Mouse (Mus musculus): ENCODE measurements around the gene Tenm2. TPM values are rescaled to one million over a fixed set of nuclear protein-coding genes. Genes with fewer than 3 reads are reported as not detected.
A peak's percentile ranks its signal among the peaks of the same experiment; 100 is the strongest.

The Tenm2 gene
- polyA plus RNA-seq, 1 experiment from 2014 or later = 5.1 TPM

- H3K36me3 ChIP-seq = no peaks in the 10 kb centered on the region
- ATAC-seq (ENCODE audit: insufficient number of reproducible peaks, insufficient read depth, low FRiP score, low TSS enrichment, low read depth) = no peak
- no peak overlapping the region for H3K9ac ChIP-seq
- no peaks in the 10 kb centered on the region for H3K9me3 ChIP-seq
- WGBS = 33% methylated on average over 8 of the region's 8 CpGs
- H3K4me2 ChIP-seq = no peak overlapping the region
- H3K4me3 ChIP-seq = no peak overlapping the region
- peaks cover 10% of the 10 kb centered on the region; the same call in 1 of the 2 replicates for H3K4me1 ChIP-seq
- no peak overlapping the region for H3K27ac ChIP-seq
- no peaks in the 10 kb centered on the region for H3K27me3 ChIP-seq
Measured at GRCm38 (mm10) chr11:36799409-36799808, 436.4 kb downstream of the Tenm2 start.

GRCm38 (mm10) chr11:36758009-36758408, 477.8 kb downstream of the Tenm2 start:
- H3K4me2 ChIP-seq = no peak overlapping the region
- no peak for ATAC-seq (ENCODE audit: insufficient number of reproducible peaks, insufficient read depth, low FRiP score, low TSS enrichment, low read depth)
- 53% methylated on average over 3 of the region's 3 CpGs for WGBS
- H3K27ac ChIP-seq = no peak overlapping the region
- no peaks in the 10 kb centered on the region for H3K27me3 ChIP-seq
- H3K9ac ChIP-seq = no peak overlapping the region
- H3K4me3 ChIP-seq = no peak overlapping the region
- no peaks in the 10 kb centered on the region for H3K4me1 ChIP-seq
- H3K36me3 ChIP-seq = no peaks in the 10 kb centered on the region
- H3K9me3 ChIP-seq = no peaks in the 10 kb centered on the region

- H3K4me1 ChIP-seq = peaks cover 4% of the 10 kb centered on the region; the same call in 1 of the 2 replicates
- H3K9me3 ChIP-seq = no peaks in the 10 kb centered on the region
- H3K27me3 ChIP-seq = peaks cover 11% of the 10 kb centered on the region
- no peaks in the 10 kb centered on the region for H3K36me3 ChIP-seq
- H3K9ac ChIP-seq = no peak overlapping the region
- 69% methylated on average over 4 of the region's 4 CpGs for WGBS
- no peak overlapping the region for H3K27ac ChIP-seq
- ATAC-seq (ENCODE audit: insufficient number of reproducible peaks, insufficient read depth, low FRiP score, low TSS enrichment, low read depth) = no peak
- H3K4me2 ChIP-seq = no peak overlapping the region
- no peak overlapping the region for H3K4me3 ChIP-seq
Measured at GRCm38 (mm10) chr11:36746286-36746685, 489.5 kb downstream of the Tenm2 start.

DNA sequence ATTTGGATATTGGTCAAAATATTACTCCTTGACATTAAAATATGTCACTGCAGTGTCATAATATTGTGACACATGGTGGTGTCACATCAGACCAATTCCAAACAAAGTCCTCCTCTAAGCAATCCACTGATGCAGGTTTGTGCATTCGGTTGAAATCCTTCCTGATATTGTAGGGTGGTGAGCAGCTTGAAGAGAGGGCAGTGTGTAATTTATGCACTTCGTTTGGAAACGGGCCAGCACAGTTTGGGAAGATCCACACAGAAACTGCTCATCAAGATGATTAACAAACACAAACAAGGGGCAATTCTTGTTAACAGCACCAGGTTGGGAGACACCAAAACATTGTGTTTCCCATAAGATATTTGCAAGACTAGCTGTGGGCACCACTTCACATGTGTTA, 508.0 kb downstream of the Tenm2 start:
- no peak overlapping the region for H3K27ac ChIP-seq
- 67% methylated on average over 3 of the region's 3 CpGs for WGBS
- no peak overlapping the region for H3K4me2 ChIP-seq
- H3K36me3 ChIP-seq = no peaks in the 10 kb centered on the region
- H3K4me1 ChIP-seq = no peaks in the 10 kb centered on the region
- H3K4me3 ChIP-seq = no peak overlapping the region
- H3K27me3 ChIP-seq = no peaks in the 10 kb centered on the region
- no peak overlapping the region for H3K9ac ChIP-seq
- no peaks in the 10 kb centered on the region for H3K9me3 ChIP-seq
- ATAC-seq (ENCODE audit: insufficient number of reproducible peaks, insufficient read depth, low FRiP score, low TSS enrichment, low read depth) = no peak

DNA sequence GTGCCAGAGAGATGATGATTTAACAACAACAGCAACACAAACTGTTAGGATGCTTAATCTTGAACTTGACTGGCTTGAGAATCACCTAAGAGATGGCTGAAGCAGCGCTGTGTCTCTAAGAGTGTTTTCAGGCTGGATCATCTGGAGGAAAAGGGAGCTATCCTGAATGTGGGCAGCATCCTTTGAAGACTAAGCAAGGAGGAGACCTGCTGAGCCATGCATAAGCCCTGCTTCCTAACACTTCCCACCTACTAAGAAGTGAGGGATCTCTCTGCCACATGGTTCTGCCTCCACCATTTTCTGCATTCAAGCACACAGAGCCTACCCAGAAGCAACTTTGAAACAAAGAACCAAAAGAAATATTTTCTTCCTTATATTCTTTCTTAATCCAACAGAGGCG, 532.9 kb downstream of the Tenm2 start:
- H3K9ac ChIP-seq = no peak overlapping the region
- no peaks in the 10 kb centered on the region for H3K4me1 ChIP-seq
- ATAC-seq (ENCODE audit: insufficient number of reproducible peaks, insufficient read depth, low FRiP score, low TSS enrichment, low read depth) = no peak
- H3K4me2 ChIP-seq = no peak overlapping the region
- H3K27me3 ChIP-seq = no peaks in the 10 kb centered on the region
- 82% methylated on average over 2 of the region's 2 CpGs for WGBS
- no peaks in the 10 kb centered on the region for H3K9me3 ChIP-seq
- no peak overlapping the region for H3K27ac ChIP-seq
- H3K4me3 ChIP-seq = no peak overlapping the region
- no peaks in the 10 kb centered on the region for H3K36me3 ChIP-seq

GRCm38 (mm10) chr11:36700951-36701350, 534.8 kb downstream of the Tenm2 start:
- ATAC-seq (ENCODE audit: insufficient number of reproducible peaks, insufficient read depth, low FRiP score, low TSS enrichment, low read depth) = no peak
- WGBS = 86% methylated on average over 3 of the region's 3 CpGs
- Histone ChIP-seq H3K36me3 (no peaks in the 10 kb centered on the region), H3K4me2 (no peak overlapping the region), H3K27me3 (no peaks in the 10 kb centered on the region), H3K27ac (no peak overlapping the region), H3K4me3 (no peak overlapping the region), H3K4me1 (no peaks in the 10 kb centered on the region), H3K9me3 (no peaks in the 10 kb centered on the region), H3K9ac (no peak overlapping the region)

- H3K9ac ChIP-seq = no peak overlapping the region
- H3K27me3 ChIP-seq = no peaks in the 10 kb centered on the region
- no peak overlapping the region for H3K4me3 ChIP-seq
- 75% methylated on average over 6 of the region's 6 CpGs for WGBS
- no peaks in the 10 kb centered on the region for H3K9me3 ChIP-seq
- H3K4me2 ChIP-seq = no peak overlapping the region
- no peaks in the 10 kb centered on the region for H3K36me3 ChIP-seq
- ATAC-seq (ENCODE audit: insufficient number of reproducible peaks, insufficient read depth, low FRiP score, low TSS enrichment, low read depth) = no peak
- no peaks in the 10 kb centered on the region for H3K4me1 ChIP-seq
- no peak overlapping the region for H3K27ac ChIP-seq
Measured at GRCm38 (mm10) chr11:36700131-36700530, 535.6 kb downstream of the Tenm2 start.

- no peaks in the 10 kb centered on the region for H3K4me1 ChIP-seq
- no peak for ATAC-seq (ENCODE audit: insufficient number of reproducible peaks, insufficient read depth, low FRiP score, low TSS enrichment, low read depth)
- WGBS = 82% methylated on average over 7 of the region's 7 CpGs
- H3K9me3 ChIP-seq = no peaks in the 10 kb centered on the region
- no peak overlapping the region for H3K27ac ChIP-seq
- no peaks in the 10 kb centered on the region for H3K36me3 ChIP-seq
- no peak overlapping the region for H3K4me3 ChIP-seq
- no peak overlapping the region for H3K4me2 ChIP-seq
- H3K27me3 ChIP-seq = no peaks in the 10 kb centered on the region
- H3K9ac ChIP-seq = no peak overlapping the region
Measured at GRCm38 (mm10) chr11:36698268-36698667, 537.5 kb downstream of the Tenm2 start.

- Histone ChIP-seq H3K9me3 (no peaks in the 10 kb centered on the region), H3K27ac (no peak overlapping the region), H3K36me3 (no peaks in the 10 kb centered on the region), H3K4me3 (no peak overlapping the region), H3K9ac (no peak overlapping the region), H3K4me2 (no peak overlapping the region), H3K4me1 (no peaks in the 10 kb centered on the region), H3K27me3 (no peaks in the 10 kb centered on the region)
- no peak for ATAC-seq (ENCODE audit: insufficient number of reproducible peaks, insufficient read depth, low FRiP score, low TSS enrichment, low read depth)
- WGBS = 88% methylated on average over 8 of the region's 8 CpGs
Measured at GRCm38 (mm10) chr11:36697816-36698215, 537.9 kb downstream of the Tenm2 start.

DNA sequence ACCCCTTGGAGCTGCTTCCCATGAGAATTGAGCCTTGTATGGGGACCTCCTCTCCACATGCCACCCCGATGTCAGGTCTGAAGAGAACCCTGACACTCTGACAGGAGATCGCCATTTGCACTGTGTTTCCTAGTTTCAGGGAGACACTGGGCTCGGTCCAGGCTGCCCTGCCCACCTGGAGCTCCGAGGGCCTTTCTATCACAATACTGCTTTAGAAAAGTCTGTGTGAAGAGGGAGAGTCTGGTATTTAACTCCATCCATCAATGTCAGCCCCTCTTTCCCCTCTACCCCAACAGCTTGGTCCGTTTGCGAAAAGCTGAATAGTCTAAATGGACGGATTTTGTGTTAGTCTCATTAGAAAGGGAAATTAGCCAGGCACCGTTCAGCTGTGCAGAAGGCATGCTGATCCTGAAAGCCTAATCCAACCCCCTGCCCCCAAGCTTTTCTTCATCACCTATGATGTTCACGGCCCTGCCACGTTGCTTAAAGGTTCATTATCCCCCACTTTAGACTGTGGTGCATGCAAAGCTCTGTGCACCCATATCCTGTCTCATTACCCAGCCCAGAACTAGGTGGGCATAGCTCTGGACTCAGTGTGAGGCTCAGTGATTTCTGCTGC, 538.6 kb downstream of the Tenm2 start:
- no peak overlapping the region for H3K4me3 ChIP-seq
- H3K27ac ChIP-seq = no peak overlapping the region
- ATAC-seq (ENCODE audit: insufficient number of reproducible peaks, insufficient read depth, low FRiP score, low TSS enrichment, low read depth) = no peak
- H3K4me1 ChIP-seq = no peaks in the 10 kb centered on the region
- no peak overlapping the region for H3K9ac ChIP-seq
- WGBS = 64% methylated on average over 10 of the region's 10 CpGs
- no peak overlapping the region for H3K4me2 ChIP-seq
- no peaks in the 10 kb centered on the region for H3K36me3 ChIP-seq
- no peaks in the 10 kb centered on the region for H3K27me3 ChIP-seq
- no peaks in the 10 kb centered on the region for H3K9me3 ChIP-seq

DNA sequence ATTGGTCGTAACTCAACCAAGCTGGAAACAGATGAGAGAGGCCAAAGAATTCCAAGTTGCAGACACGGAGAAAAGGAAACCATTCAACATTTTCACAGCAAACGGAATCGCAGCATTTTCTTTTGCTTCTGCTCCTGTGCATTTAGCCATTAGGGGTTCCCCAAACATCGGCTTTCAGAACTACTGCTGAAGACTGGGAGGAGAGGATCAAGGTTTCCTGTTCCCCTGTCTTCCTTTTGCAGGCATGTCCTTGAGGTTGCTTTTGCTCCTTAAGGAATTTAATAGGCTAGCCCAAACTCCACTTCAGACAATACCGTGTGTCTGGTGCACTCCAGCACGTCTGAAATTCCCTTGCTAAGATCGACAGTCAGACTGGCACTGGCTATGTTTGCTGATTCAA, 541.0 kb downstream of the Tenm2 start:
- WGBS = 43% methylated on average over 8 of the region's 8 CpGs
- Histone ChIP-seq H3K36me3 (no peaks in the 10 kb centered on the region), H3K4me2 (peak overlapping the region; percentile 37), H3K9me3 (no peaks in the 10 kb centered on the region), H3K27ac (0 out of 2 replicates have a peak overlapping the region, but pooled peaks have one; percentile 12), H3K9ac (no peak overlapping the region), H3K4me3 (no peak overlapping the region), H3K27me3 (no peaks in the 10 kb centered on the region), H3K4me1 (no peaks in the 10 kb centered on the region)
- no peak for ATAC-seq (ENCODE audit: insufficient number of reproducible peaks, insufficient read depth, low FRiP score, low TSS enrichment, low read depth)

GRCm38 (mm10) chr11:36692637-36693036, 543.1 kb downstream of the Tenm2 start:
- H3K4me3 ChIP-seq = no peak overlapping the region
- H3K36me3 ChIP-seq = no peaks in the 10 kb centered on the region
- H3K4me2 ChIP-seq = no peak overlapping the region
- H3K27me3 ChIP-seq = no peaks in the 10 kb centered on the region
- WGBS = 82% methylated on average over 3 of the region's 3 CpGs
- H3K9me3 ChIP-seq = no peaks in the 10 kb centered on the region
- no peak overlapping the region for H3K27ac ChIP-seq
- H3K4me1 ChIP-seq = no peaks in the 10 kb centered on the region
- no peak overlapping the region for H3K9ac ChIP-seq
- ATAC-seq (ENCODE audit: insufficient number of reproducible peaks, insufficient read depth, low FRiP score, low TSS enrichment, low read depth) = no peak
